Mouse (Mus musculus): ENCODE measurements around the gene Zfp369. TPM values are rescaled to one million over a fixed set of nuclear protein-coding genes. Genes with fewer than 3 reads are reported as not detected.
A peak's percentile ranks its signal among the peaks of the same experiment; 100 is the strongest.

Gene Zfp369
- polyA plus RNA-seq (2014; fragmentation: Nextera tagmentation; extraction: Ambion mirVana) = 16.2 and 17.3 TPM in 2 replicates

GRCm38 (mm10) chr13:65278383-65279341 is at the start of gene Zfp369:
Gene Zfp369 (plus strand): TSS chr13:65278814.
- no peaks in the 10 kb centered on the region for H3K9me3 ChIP-seq (ENCODE audit: control insufficient read depth, low read length)
- peak within 1 kb of the TSS; percentile 89 to 91 for H3K27ac ChIP-seq (replicated peaks in 1 of 2; ENCODE audit: control insufficient read depth in 1 of 2, insufficient read depth in 1 of 2, low read depth in 2 of 2, low read length in 2 of 2)
- peak within 1 kb of the TSS; percentile 65 for H3K4me2 ChIP-seq (ENCODE audit: low read length)
- H3K36me3 ChIP-seq (ENCODE audit: control insufficient read depth, insufficient read depth, low read length) = no peaks in the 10 kb centered on the region
- H3K4me3 ChIP-seq (ENCODE audit: control insufficient read depth in 1 of 2, insufficient read depth in 1 of 2, low read depth in 1 of 2, low read length in 2 of 2) = peak within 1 kb of the TSS; percentile 78 to 81
- H3K9ac ChIP-seq (ENCODE audit: low read length) = peak within 1 kb of the TSS; percentile 84
- WGBS = under 1% methylated on average over 50 of the region's 50 CpGs
- peaks cover 0 to 8% of the 10 kb centered on the region in 2 experiments; a peak in 2 of 4 replicates for H3K4me1 ChIP-seq (ENCODE audit: control insufficient read depth in 2 of 2, insufficient read depth in 2 of 2, low read length in 2 of 2)
- peak; percentile 98 for ATAC-seq (ENCODE audit: insufficient number of reproducible peaks, insufficient read depth, low FRiP score, low read depth)
- no peaks in the 10 kb centered on the region for H3K27me3 ChIP-seq (ENCODE audit: control insufficient read depth, insufficient read depth, low read length)

- Histone ChIP-seq H3K9ac (ENCODE audit: low read length) (no peak overlapping the region), H3K4me1 (ENCODE audit: control insufficient read depth in 2 of 2, insufficient read depth in 2 of 2, low read length in 2 of 2) (peaks cover 2 to 5% of the 10 kb centered on the region in 2 experiments; a peak in 1 of 4 replicates), H3K36me3 (ENCODE audit: control insufficient read depth, insufficient read depth, low read length) (no peaks in the 10 kb centered on the region), H3K27ac (replicated peaks in 1 of 2; ENCODE audit: control insufficient read depth in 1 of 2, insufficient read depth in 1 of 2, low read depth in 2 of 2, low read length in 2 of 2) (no peak overlapping the region), H3K9me3 (ENCODE audit: control insufficient read depth, low read length) (0 out of 2 replicates have a peak, but pooled peaks cover 3% of the 10 kb centered on the region), H3K4me2 (ENCODE audit: low read length) (no peak overlapping the region), H3K4me3 (ENCODE audit: control insufficient read depth in 1 of 2, insufficient read depth in 1 of 2, low read depth in 1 of 2, low read length in 2 of 2) (no peak overlapping the region), H3K27me3 (ENCODE audit: control insufficient read depth, insufficient read depth, low read length) (no peaks in the 10 kb centered on the region)
- ATAC-seq (ENCODE audit: insufficient number of reproducible peaks, insufficient read depth, low FRiP score, low read depth) = no peak
- 65% methylated on average over 9 of the region's 9 CpGs for WGBS
Observed at GRCm38 (mm10) chr13:65237211-65237610, 41.4 kb upstream of the Zfp369 start.

- H3K27me3 ChIP-seq (ENCODE audit: control insufficient read depth, insufficient read depth, low read length) = no peaks in the 10 kb centered on the region
- 2% methylated on average over 28 of the region's 28 CpGs for WGBS
- ATAC-seq (ENCODE audit: insufficient number of reproducible peaks, insufficient read depth, low FRiP score, low read depth) = peak; percentile 87
Observed at GRCm38 (mm10) chr13:65240509-65241098, 38.0 kb upstream of the Zfp369 start.

GRCm38 (mm10) chr13:65241099-65241626 is 37.5 kb upstream of the Zfp369 start:
- H3K36me3 ChIP-seq (ENCODE audit: control insufficient read depth, insufficient read depth, low read length) = no peaks in the 10 kb centered on the region
- H3K9me3 ChIP-seq (ENCODE audit: control insufficient read depth, low read length) = 0 out of 2 replicates have a peak, but pooled peaks cover 3% of the 10 kb centered on the region
- H3K27ac ChIP-seq (replicated peaks in 1 of 2; ENCODE audit: control insufficient read depth in 1 of 2, insufficient read depth in 1 of 2, low read depth in 2 of 2, low read length in 2 of 2) = peak overlapping the region; percentile 90 to 92
- H3K27me3 ChIP-seq (ENCODE audit: control insufficient read depth, insufficient read depth, low read length) = no peaks in the 10 kb centered on the region
- peak overlapping the region; percentile 81 for H3K9ac ChIP-seq (ENCODE audit: low read length)
- ATAC-seq (ENCODE audit: insufficient number of reproducible peaks, insufficient read depth, low FRiP score, low read depth) = peak; percentile 79
- H3K4me2 ChIP-seq (ENCODE audit: low read length) = peak overlapping the region; percentile 95
- H3K4me3 ChIP-seq (ENCODE audit: control insufficient read depth in 1 of 2, insufficient read depth in 1 of 2, low read depth in 1 of 2, low read length in 2 of 2) = peak overlapping the region; percentile 58 to 71
- WGBS = under 1% methylated on average over 45 of the region's 45 CpGs
- peaks cover 2 to 11% of the 10 kb centered on the region in 2 experiments; a peak in 1 of 4 replicates for H3K4me1 ChIP-seq (ENCODE audit: control insufficient read depth in 2 of 2, insufficient read depth in 2 of 2, low read length in 2 of 2)

More at GRCm38 (mm10) chr13:65240509-65241098, 38.0 kb upstream of the Zfp369 start:
- H3K36me3 ChIP-seq (ENCODE audit: control insufficient read depth, insufficient read depth, low read length) = no peaks in the 10 kb centered on the region
- H3K4me3 ChIP-seq (ENCODE audit: control insufficient read depth in 1 of 2, insufficient read depth in 1 of 2, low read depth in 1 of 2, low read length in 2 of 2) = peak overlapping the region; percentile 58 to 71
- peak overlapping the region; percentile 95 for H3K4me2 ChIP-seq (ENCODE audit: low read length)
- 0 out of 2 replicates have a peak, but pooled peaks cover 3% of the 10 kb centered on the region for H3K9me3 ChIP-seq (ENCODE audit: control insufficient read depth, low read length)
- H3K27ac ChIP-seq (replicated peaks in 1 of 2; ENCODE audit: control insufficient read depth in 1 of 2, insufficient read depth in 1 of 2, low read depth in 2 of 2, low read length in 2 of 2) = peak overlapping the region; percentile 90 to 92
- peak overlapping the region; percentile 81 for H3K9ac ChIP-seq (ENCODE audit: low read length)
- peaks cover 2 to 11% of the 10 kb centered on the region in 2 experiments; a peak in 1 of 4 replicates for H3K4me1 ChIP-seq (ENCODE audit: control insufficient read depth in 2 of 2, insufficient read depth in 2 of 2, low read length in 2 of 2)

- peak; percentile 29 for ATAC-seq (ENCODE audit: insufficient number of reproducible peaks, insufficient read depth, low FRiP score, low read depth)
- Histone ChIP-seq H3K4me2 (ENCODE audit: low read length) (peak overlapping the region; percentile 95), H3K4me1 (ENCODE audit: control insufficient read depth in 2 of 2, insufficient read depth in 2 of 2, low read length in 2 of 2) (peaks cover 2 to 11% of the 10 kb centered on the region in 2 experiments; a peak in 1 of 4 replicates), H3K4me3 (ENCODE audit: control insufficient read depth in 1 of 2, insufficient read depth in 1 of 2, low read depth in 1 of 2, low read length in 2 of 2) (peak overlapping the region; percentile 58 to 71), H3K9me3 (ENCODE audit: control insufficient read depth, low read length) (0 out of 2 replicates have a peak, but pooled peaks cover 3% of the 10 kb centered on the region), H3K27ac (replicated peaks in 1 of 2; ENCODE audit: control insufficient read depth in 1 of 2, insufficient read depth in 1 of 2, low read depth in 2 of 2, low read length in 2 of 2) (peak overlapping the region; percentile 90 to 92), H3K9ac (ENCODE audit: low read length) (peak overlapping the region; percentile 81), H3K36me3 (ENCODE audit: control insufficient read depth, insufficient read depth, low read length) (no peaks in the 10 kb centered on the region), H3K27me3 (ENCODE audit: control insufficient read depth, insufficient read depth, low read length) (no peaks in the 10 kb centered on the region)
- WGBS = 2% methylated on average over 51 of the region's 51 CpGs
Observed at GRCm38 (mm10) chr13:65241627-65242318, 36.8 kb upstream of the Zfp369 start.

GRCm38 (mm10) chr13:65242319-65242787 is 36.3 kb upstream of the Zfp369 start:
- peaks cover 2 to 11% of the 10 kb centered on the region in 2 experiments; a peak in 1 of 4 replicates for H3K4me1 ChIP-seq (ENCODE audit: control insufficient read depth in 2 of 2, insufficient read depth in 2 of 2, low read length in 2 of 2)
- H3K36me3 ChIP-seq (ENCODE audit: control insufficient read depth, insufficient read depth, low read length) = no peaks in the 10 kb centered on the region
- peak overlapping the region; percentile 95 for H3K4me2 ChIP-seq (ENCODE audit: low read length)
- no peak overlapping the region for H3K27ac ChIP-seq (replicated peaks in 1 of 2; ENCODE audit: control insufficient read depth in 1 of 2, insufficient read depth in 1 of 2, low read depth in 2 of 2, low read length in 2 of 2)
- no peaks in the 10 kb centered on the region for H3K9me3 ChIP-seq (ENCODE audit: control insufficient read depth, low read length)
- WGBS = 19% methylated on average over 27 of the region's 27 CpGs
- peak overlapping the region; percentile 58 to 71 for H3K4me3 ChIP-seq (ENCODE audit: control insufficient read depth in 1 of 2, insufficient read depth in 1 of 2, low read depth in 1 of 2, low read length in 2 of 2)
- no peak for ATAC-seq (ENCODE audit: insufficient number of reproducible peaks, insufficient read depth, low FRiP score, low read depth)
- H3K9ac ChIP-seq (ENCODE audit: low read length) = peak overlapping the region; percentile 81; the same call in 1 of the 2 replicates
- no peaks in the 10 kb centered on the region for H3K27me3 ChIP-seq (ENCODE audit: control insufficient read depth, insufficient read depth, low read length)
